Mouse (Mus musculus) midbrain, embryonic 12.5 days (tissue): ENCODE measurements at regions not wholly inside any gene's neighbourhood (a gene's known extent, or its start where the extent isn't known, plus 50 kb on each side); places are given as distances from the start of the nearest gene placed in this dataset.
"Not testable (repeated sequence)": the region's sequence is repeated elsewhere in the genome, so short reads cannot be mapped to it uniquely, and the experiment has no call there.

ENCODE experiments used
- ATAC-seq: fragments of 200-750 bp; cut with Nextera tagmentation; 2 replicates; pipeline ENCODE4 v1.8.0; 2017; ENCODE audit warnings: low read depth, moderate TSS enrichment, moderate library complexity; ENCODE audit not compliant: low FRiP score
- H3K27ac ChIP-seq: fragments of 300-500 bp; sonication (generic); replicated peaks from 2 replicates; pipeline ENCODE4 v1.5.1; 2016; ENCODE audit warnings: mild to moderate bottlenecking
- H3K27me3 ChIP-seq: fragments of 300-500 bp; sonication (generic); 2 replicates; pipeline ENCODE4 v1.6.1; 2016; ENCODE audit warnings: mild to moderate bottlenecking
- H3K36me3 ChIP-seq: fragments of 300-500 bp; sonication (generic); 2 replicates; pipeline ENCODE4 v1.6.1; 2016
- H3K4me1 ChIP-seq: fragments of 300-500 bp; sonication (generic); 2 replicates; pipeline ENCODE4 v1.6.1; 2016
- H3K4me2 ChIP-seq: fragments of 300-500 bp; sonication (generic); replicated peaks from 2 replicates; pipeline ENCODE4 v1.6.1; 2016; ENCODE audit warnings: mild to moderate bottlenecking, moderate library complexity
- H3K4me3 ChIP-seq: fragments of 300-500 bp; sonication (generic); 2 replicates; pipeline ENCODE4 v1.5.1; 2016; ENCODE audit warnings: mild to moderate bottlenecking
- H3K9ac ChIP-seq: fragments of 300-500 bp; sonication (generic); replicated peaks from 2 replicates; pipeline ENCODE4 v1.6.1; 2016; ENCODE audit warnings: mild to moderate bottlenecking, moderate library complexity
- H3K9me3 ChIP-seq: fragments of 300-500 bp; sonication (generic); 2 replicates; pipeline ENCODE4 v1.6.1; 2016; ENCODE audit warnings: mild to moderate bottlenecking
- WGBS: fragments of 180-500 bp; shearing (Covaris S2); methylation state at CpG from one replicate; pipeline ENCODE4 v1.1.7; 2016; 5-methylcytosine and 5-hydroxymethylcytosine counted together

DNA sequence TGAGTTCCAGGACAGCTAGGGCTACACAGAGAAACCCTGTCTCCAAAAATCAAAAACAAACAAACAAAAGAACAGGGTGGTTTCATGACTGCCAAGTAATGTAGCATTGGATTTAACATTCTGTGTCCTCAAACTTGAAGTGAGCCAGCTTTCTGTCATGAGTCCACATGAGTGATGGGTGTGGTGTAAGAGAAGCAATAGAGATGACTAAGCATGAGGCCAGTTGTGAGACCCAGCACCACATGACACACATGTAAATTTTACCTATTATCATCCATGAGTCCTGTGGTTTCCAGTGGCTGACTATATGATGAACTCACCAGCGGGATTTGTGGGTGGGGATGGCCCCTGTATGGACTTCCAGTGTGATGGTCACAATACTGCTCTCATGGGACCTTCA lies 176.0 kb upstream of the Peli2 start:
- H3K27me3 ChIP-seq, result no peaks in the 10 kb centered on the region
- no peaks in the 10 kb centered on the region for H3K4me1 ChIP-seq
- no peak overlapping the region for H3K9ac ChIP-seq
- no peak overlapping the region for H3K4me2 ChIP-seq
- no peak overlapping the region for H3K27ac ChIP-seq
- H3K4me3 ChIP-seq, result no peak overlapping the region
- WGBS, result 97% methylated on average over 1 of the region's 1 CpGs
- no peaks in the 10 kb centered on the region for H3K36me3 ChIP-seq
- no peaks in the 10 kb centered on the region for H3K9me3 ChIP-seq
- no peak for ATAC-seq

DNA sequence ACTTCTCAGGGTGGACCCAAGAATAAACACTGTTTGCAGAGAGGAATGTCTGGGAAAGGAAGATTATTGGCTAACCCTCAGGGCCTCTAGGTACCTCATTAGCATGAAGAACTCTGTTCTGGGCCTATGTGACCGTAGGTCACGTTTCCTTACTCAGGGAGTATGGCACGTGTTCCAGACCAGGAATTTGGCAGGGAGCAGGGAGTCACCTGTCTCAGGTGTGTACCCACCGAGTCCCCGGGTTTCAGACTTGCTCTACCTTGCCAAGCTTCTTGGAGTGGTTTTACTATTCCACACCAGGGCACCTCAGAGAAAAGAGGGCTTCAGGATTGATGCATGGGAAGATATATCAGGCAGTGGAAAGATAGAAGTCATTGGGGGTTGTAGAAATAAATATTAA lies 169.6 kb upstream of the Peli2 start:
- no peak overlapping the region for H3K4me3 ChIP-seq
- no peaks in the 10 kb centered on the region for H3K36me3 ChIP-seq
- H3K4me2 ChIP-seq, result no peak overlapping the region
- no peaks in the 10 kb centered on the region for H3K4me1 ChIP-seq
- no peak overlapping the region for H3K9ac ChIP-seq
- WGBS, result 89% methylated on average over 5 of the region's 5 CpGs
- H3K27ac ChIP-seq, result no peak overlapping the region
- no peaks in the 10 kb centered on the region for H3K9me3 ChIP-seq
- no peaks in the 10 kb centered on the region for H3K27me3 ChIP-seq
- no peak for ATAC-seq

DNA sequence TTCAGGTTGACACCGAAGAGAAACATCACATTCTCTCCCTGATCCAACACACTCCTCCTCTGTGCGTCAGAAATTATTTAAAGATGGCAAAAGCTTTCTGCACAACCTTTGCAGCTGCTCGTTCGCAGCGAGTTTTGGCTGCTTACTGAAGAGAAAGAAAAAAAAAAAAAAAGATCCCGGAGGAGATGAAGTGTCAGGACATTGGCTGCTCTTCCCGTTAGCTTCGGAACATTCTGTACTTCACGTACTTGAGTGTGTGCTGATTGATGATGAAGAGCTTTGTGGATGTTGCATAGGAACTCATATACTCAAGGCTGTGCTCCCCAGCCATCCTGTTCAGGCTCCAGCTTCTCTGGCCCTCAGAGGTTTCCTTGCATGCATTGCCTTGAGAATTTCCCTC lies 162.5 kb upstream of the Peli2 start:
- Histone ChIP-seq H3K4me3 (no peak overlapping the region), H3K4me1 (no peaks in the 10 kb centered on the region), H3K9ac (no peak overlapping the region), H3K27ac (no peak overlapping the region), H3K9me3 (no peaks in the 10 kb centered on the region), H3K36me3 (no peaks in the 10 kb centered on the region), H3K4me2 (no peak overlapping the region), H3K27me3 (no peaks in the 10 kb centered on the region)
- 94% methylated on average over 9 of the region's 9 CpGs for WGBS
- no peak for ATAC-seq

DNA sequence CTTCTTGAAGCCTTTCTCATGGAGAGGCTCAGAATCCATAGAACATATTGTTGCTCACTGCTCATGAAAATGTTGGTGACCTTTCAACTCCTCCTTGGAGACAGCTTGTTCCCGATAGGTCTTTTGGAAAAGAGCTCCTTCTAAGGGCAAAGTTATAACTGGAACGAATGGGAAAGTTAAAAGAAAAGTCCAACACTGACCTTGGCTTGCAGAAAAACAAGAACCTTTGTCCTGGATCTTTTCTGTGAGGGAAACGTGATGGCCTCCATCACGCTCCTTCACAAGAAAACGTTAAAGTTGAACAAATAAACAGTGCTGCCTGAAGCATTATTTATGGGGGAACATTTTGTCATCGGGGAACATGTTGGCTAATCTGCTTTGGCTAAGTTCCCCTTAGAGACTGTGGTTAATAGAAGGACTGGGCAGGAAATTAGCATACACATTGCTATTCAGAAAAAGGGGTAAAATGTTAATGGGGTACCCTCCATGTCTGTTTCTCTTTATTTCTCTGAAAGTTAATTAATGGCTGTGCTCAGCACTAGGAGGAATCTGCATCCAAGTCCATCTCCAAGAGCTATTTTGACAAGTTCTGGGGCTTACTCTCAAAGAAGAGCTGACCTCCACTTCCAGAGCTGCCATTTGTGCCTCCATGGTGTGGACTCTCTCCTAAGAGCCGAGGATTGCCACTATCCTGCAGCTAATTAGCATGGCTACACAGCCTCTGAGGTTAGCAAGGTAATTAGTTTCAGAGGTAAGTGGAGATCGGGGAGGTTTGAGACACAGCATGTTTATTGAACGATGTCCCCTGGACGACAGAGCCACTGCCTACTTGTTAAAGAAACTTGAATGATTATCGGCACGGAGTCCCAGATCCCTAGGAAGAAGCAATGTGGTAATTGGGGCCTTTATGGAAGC lies 161.0 kb upstream of the Peli2 start:
- no peak for ATAC-seq
- no peaks in the 10 kb centered on the region for H3K36me3 ChIP-seq
- no peaks in the 10 kb centered on the region for H3K4me1 ChIP-seq
- no peak overlapping the region for H3K27ac ChIP-seq
- no peaks in the 10 kb centered on the region for H3K9me3 ChIP-seq
- H3K4me3 ChIP-seq, result no peak overlapping the region
- no peak overlapping the region for H3K9ac ChIP-seq
- WGBS, result 74% methylated on average over 12 of the region's 12 CpGs
- H3K4me2 ChIP-seq, result no peak overlapping the region
- no peaks in the 10 kb centered on the region for H3K27me3 ChIP-seq

DNA sequence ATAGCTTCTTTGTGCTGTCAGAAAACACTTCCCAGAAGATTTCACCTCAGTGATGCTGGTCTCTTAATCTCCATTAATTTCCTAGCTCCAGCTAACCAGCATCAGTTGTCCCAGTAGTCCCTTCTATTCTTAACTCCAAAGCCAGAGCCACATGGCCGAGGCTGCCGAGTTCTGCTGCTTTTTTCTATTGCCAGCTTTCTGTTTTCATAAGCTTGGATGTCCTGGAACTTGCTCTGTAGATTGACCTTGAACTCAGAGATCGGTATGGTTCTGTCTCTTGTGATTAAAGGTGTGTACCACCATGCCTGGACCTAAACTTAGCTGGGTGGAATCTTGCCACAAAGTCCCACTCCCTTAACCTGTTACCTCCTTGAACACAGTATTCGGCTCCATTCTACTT lies 155.8 kb upstream of the Peli2 start:
- 92% methylated on average over 4 of the region's 4 CpGs for WGBS
- H3K4me3 ChIP-seq, H3K9me3 ChIP-seq, H3K27me3 ChIP-seq, H3K27ac ChIP-seq, H3K36me3 ChIP-seq, H3K4me1 ChIP-seq, ATAC-seq, H3K4me2 ChIP-seq, H3K9ac ChIP-seq: not testable (repeated sequence)

DNA sequence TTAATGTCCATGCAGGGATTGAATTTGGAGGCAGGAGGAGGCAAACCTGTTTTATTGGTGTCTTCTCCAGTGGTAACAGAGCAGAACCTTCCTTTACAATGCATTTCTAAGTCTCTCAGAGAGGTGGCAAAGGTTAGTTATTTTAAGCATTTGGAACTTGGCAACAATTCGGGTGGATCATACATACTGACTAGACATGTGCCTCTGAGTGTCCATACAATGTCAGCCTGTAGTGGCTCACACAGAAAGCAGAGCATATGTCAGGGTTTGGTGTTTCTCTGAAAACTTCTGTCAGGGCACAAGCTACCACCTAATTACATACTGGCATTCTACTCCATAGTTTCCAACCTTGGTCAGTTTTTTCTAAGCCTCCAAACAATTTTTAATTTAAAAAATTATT lies 150.8 kb upstream of the Peli2 start:
- WGBS, result 82% methylated on average over 1 of the region's 1 CpGs
- H3K9ac ChIP-seq, result no peak overlapping the region
- ATAC-seq, result no peak
- no peaks in the 10 kb centered on the region for H3K4me1 ChIP-seq
- H3K4me3 ChIP-seq, result no peak overlapping the region
- no peak overlapping the region for H3K4me2 ChIP-seq
- no peaks in the 10 kb centered on the region for H3K27me3 ChIP-seq
- no peaks in the 10 kb centered on the region for H3K9me3 ChIP-seq
- H3K36me3 ChIP-seq, result no peaks in the 10 kb centered on the region
- no peak overlapping the region for H3K27ac ChIP-seq

DNA sequence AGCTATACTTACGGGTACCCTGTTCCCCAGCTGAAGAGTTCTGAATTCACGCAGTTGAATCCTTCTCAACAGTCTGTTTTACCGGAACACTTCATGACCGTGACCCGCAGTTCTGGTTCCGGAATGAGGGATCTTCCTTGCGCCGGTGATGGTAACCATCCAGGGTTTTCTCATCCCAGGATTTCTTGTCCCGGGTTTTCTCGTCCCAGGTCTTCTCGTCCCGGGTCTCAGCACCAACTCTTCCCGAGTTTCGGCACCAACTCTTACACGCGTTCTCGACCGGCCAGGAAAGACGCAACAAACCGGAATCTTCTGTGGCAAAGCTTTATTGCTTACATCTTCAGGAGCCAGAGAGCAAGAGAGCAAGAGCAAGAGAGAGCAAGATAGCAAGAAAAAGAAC lies 147.5 kb upstream of the Peli2 start:
- H3K36me3 ChIP-seq, H3K9ac ChIP-seq, H3K4me2 ChIP-seq, H3K27me3 ChIP-seq, ATAC-seq, H3K27ac ChIP-seq, H3K9me3 ChIP-seq, H3K4me1 ChIP-seq, H3K4me3 ChIP-seq: not testable (repeated sequence)
- WGBS, result 97% methylated on average over 20 of the region's 20 CpGs

DNA sequence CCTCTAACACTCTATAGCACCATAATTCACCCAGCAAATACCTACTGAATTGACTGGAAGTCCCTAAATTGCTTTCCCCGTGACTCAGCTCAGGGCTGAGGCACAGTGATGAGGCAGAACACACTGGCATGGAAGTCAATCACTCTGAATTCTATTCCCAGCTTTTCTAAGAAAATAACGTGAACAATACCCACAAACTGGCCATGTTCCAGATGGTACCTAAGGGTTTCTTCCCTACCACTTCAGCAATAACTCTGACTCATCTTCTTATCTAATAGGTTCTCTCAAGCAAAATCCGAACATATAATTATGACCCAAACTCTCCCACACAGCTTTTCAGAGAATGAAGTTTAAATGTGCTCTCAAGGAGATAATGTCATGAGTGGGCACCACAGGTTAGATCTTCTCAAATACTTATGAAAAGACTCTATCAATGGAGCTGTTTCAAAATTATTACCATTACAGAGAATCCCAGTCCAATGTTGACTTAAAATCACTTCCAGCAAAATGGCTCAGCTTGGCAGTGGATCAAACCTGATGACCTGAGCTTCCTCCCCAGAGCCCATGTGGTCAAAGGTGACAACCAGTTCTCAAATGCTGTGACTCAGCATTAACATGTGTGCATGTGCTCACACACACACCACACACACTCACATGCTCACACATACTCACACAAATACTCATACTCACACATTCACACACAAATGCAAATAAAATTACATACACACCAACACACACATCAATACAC lies 137.5 kb upstream of the Peli2 start:
- ATAC-seq, result no peak
- no peaks in the 10 kb centered on the region for H3K27me3 ChIP-seq
- H3K27ac ChIP-seq, result no peak overlapping the region
- H3K4me3 ChIP-seq, result no peak overlapping the region
- H3K4me2 ChIP-seq, result no peak overlapping the region
- peaks cover 16% of the 10 kb centered on the region for H3K4me1 ChIP-seq
- WGBS, result 84% methylated on average over 3 of the region's 3 CpGs
- H3K36me3 ChIP-seq, result no peaks in the 10 kb centered on the region
- 0 out of 2 replicates have a peak, but pooled peaks cover 4% of the 10 kb centered on the region for H3K9me3 ChIP-seq
- no peak overlapping the region for H3K9ac ChIP-seq

DNA sequence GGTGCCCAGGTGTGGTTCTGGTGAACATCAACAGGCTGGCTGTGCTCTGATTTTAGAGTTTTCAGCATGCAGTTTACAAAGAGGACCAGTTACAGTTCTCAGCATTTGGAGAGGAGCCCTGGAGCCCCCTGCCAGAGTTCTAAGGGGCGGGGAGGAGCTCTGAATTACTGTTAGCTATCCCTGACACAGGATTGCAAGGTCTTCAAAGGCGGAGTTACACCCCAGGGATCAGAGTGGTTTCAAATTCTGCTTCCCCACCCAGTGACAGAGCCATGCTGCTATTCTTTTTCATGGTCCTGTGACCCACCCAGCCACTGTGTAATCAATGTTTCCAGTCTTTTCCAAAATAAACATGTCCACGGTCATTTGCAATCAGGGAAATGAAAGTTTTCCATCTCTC lies 134.1 kb upstream of the Peli2 start:
- no peak overlapping the region for H3K4me3 ChIP-seq
- no peak for ATAC-seq
- H3K4me2 ChIP-seq, result no peak overlapping the region
- no peak overlapping the region for H3K27ac ChIP-seq
- no peak overlapping the region for H3K9ac ChIP-seq
- 0 out of 2 replicates have a peak, but pooled peaks cover 4% of the 10 kb centered on the region for H3K9me3 ChIP-seq
- no peaks in the 10 kb centered on the region for H3K27me3 ChIP-seq
- H3K36me3 ChIP-seq, result no peaks in the 10 kb centered on the region
- H3K4me1 ChIP-seq, result peaks cover 16% of the 10 kb centered on the region
- 27% methylated on average over 3 of the region's 3 CpGs for WGBS

DNA sequence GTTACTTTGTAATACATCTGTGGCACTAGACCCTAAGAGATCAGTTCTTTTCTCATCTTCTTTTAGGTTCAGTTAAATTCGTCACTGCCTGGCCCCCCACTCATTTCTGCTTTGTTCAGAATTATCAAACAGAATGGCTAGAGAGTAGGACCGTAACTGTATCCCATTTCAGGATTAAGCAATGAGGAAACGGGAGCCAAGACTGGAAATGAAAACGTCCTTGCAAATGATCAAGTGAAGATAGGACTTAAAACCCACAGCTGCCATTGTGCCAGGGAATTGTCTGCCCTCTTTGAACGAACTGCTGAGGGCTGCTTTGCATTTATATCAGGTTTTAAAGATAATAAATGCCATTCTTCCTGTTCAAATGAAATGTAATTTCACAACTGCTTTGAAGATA lies 133.7 kb upstream of the Peli2 start:
- H3K4me1 ChIP-seq, result peaks cover 16% of the 10 kb centered on the region
- no peak overlapping the region for H3K4me2 ChIP-seq
- H3K9ac ChIP-seq, result no peak overlapping the region
- 11% methylated on average over 5 of the region's 5 CpGs for WGBS
- H3K4me3 ChIP-seq, result no peak overlapping the region
- H3K27me3 ChIP-seq, result no peaks in the 10 kb centered on the region
- no peak overlapping the region for H3K27ac ChIP-seq
- no peak for ATAC-seq
- no peaks in the 10 kb centered on the region for H3K36me3 ChIP-seq
- H3K9me3 ChIP-seq, result 0 out of 2 replicates have a peak, but pooled peaks cover 4% of the 10 kb centered on the region

DNA sequence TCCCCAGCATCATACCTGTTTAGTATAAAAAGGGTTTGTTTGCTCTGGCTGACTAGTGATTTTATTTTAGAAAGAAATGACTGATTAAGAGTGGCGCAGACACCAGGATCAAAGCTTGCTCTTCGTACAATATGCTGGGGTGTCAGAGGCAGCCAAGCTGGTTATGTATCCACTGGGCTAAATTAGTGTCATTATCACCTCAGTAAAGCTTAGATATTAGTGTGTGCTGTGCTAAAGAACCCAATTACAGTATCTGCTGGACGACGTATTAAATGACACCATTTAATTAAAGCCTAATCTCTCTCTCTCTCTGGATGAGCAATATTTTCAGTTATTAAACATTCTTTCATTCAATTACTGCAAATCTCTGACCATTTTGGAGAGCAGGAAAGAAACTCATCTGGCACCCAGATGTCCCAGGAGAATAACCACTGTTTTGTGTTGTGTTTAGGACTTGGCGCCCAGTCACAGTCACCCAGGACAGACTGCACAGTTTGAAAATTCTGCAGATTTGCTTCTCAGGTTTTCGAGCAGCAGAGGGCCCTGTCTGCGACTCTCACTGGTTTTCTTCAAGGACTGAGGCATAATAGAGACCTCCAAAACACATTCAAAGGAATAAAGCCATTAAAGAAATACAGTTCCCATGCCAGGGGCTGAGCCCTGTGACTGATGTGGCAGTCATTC lies 133.1 kb upstream of the Peli2 start:
- Histone ChIP-seq H3K4me3 (no peak overlapping the region), H3K4me2 (no peak overlapping the region), H3K9ac (no peak overlapping the region), H3K4me1 (peaks cover 16% of the 10 kb centered on the region), H3K27me3 (no peaks in the 10 kb centered on the region), H3K36me3 (no peaks in the 10 kb centered on the region), H3K27ac (no peak overlapping the region), H3K9me3 (0 out of 2 replicates have a peak, but pooled peaks cover 4% of the 10 kb centered on the region)
- no peak for ATAC-seq
- WGBS, result 57% methylated on average over 7 of the region's 7 CpGs

DNA sequence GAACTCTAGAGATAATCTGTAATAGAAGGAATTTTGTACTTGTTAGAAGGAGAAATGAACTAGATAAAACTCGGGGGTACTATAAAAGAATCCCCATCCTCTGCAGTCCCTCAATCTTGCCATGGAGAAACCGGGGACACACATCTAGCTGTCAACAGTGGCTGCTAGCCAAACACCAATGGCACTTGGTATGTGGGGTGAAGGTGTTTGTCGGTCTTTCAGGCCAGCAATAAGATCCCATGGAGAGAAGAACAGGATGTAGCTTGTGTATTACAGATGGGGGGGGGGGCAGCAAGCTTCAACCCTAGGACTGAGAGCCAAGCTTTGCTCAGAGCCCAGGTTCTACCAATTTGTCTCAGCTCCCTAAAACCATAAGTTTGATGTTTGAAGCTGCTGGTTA lies 132.5 kb upstream of the Peli2 start:
- H3K36me3 ChIP-seq, result no peaks in the 10 kb centered on the region
- H3K9ac ChIP-seq, result no peak overlapping the region
- no peak overlapping the region for H3K27ac ChIP-seq
- peaks cover 16% of the 10 kb centered on the region for H3K4me1 ChIP-seq
- H3K27me3 ChIP-seq, result no peaks in the 10 kb centered on the region
- H3K4me2 ChIP-seq, result no peak overlapping the region
- WGBS, result 76% methylated on average over 3 of the region's 3 CpGs
- H3K4me3 ChIP-seq, result no peak overlapping the region
- ATAC-seq, result no peak
- 0 out of 2 replicates have a peak, but pooled peaks cover 4% of the 10 kb centered on the region for H3K9me3 ChIP-seq
